Mouse (Mus musculus) thymus, adult 2 months (tissue): ENCODE measurements around the gene Apex2.
"Not testable (repeated sequence)": the region's sequence is repeated elsewhere in the genome, so short reads cannot be mapped to it uniquely, and the experiment has no call there.

Experiments used
- CTCF ChIP-seq: fragments of 200-500 bp; IDR thresholded peaks from 2 replicates; pipeline ENCODE4 v1.5.1; 2012; ENCODE audit warnings: mild to moderate bottlenecking, control low read depth, low read length, moderate library complexity, borderline replicate concordance; ENCODE audit not compliant: control insufficient read depth, poor library complexity, insufficient read depth; ENCODE audit errors: extremely low read depth
- POLR2A ChIP-seq: fragments of 200-500 bp; IDR thresholded peaks from 2 replicates; pipeline ENCODE4 v1.6.1; 2012; ENCODE audit warnings: mild to moderate bottlenecking, low read length, control low read depth, moderate library complexity; ENCODE audit not compliant: control insufficient read depth, poor library complexity, insufficient read depth; ENCODE audit errors: extremely low read depth

DNA sequence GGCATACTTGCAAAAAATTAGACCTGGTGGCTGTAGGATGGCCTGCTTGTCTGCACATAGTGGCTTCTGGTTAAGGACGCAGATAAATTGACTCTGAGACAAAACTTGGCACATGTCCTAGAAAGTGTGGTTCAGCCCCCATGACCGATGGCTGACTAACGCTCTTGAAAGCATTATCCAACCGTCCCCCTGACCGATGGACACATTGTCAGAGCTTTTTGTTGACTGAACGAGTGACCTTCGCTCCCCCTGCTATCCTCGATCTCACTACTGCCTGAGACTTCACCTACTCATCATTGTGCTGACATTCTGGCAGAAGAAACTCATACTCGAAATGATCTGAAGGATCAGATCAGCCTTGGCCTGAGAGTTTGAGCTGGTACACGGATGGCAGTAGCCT is 101.9 kb downstream of the Apex2 start:
- not testable (repeated sequence) for TF ChIP-seq CTCF, POLR2A
